Mouse (Mus musculus): ENCODE measurements at regions not wholly inside any gene's neighbourhood (a gene's known extent, or its start where the extent isn't known, plus 50 kb on each side); places are given as distances from the start of the nearest gene placed in this dataset.

DNA sequence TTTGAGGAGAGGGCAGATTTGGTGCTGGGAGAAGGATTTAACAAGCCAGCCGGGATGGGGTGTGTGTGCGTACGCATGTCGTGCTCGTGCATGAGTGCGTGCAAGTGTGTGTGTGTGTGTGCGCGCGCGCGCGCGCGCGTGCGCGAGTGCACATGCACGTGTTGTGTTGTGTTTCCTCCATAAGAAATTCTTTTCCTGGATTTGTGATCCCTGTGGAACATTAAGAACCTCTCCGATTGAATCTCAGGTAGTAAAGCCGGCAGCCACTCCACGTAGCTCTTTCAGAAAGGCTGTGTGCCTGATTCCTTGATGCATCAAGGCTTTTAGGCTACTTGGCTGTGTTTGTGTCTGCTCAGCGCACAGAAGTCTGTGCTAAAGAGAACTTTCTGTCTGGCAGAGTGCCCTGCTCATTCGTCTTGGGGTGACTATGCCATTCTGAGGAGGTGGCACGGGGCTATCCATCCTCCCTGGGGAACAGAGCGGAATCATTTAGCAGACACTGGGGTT is 62.7 kb upstream of the Sox4 start:
- DNase-seq, result peak; percentile 38

DNA sequence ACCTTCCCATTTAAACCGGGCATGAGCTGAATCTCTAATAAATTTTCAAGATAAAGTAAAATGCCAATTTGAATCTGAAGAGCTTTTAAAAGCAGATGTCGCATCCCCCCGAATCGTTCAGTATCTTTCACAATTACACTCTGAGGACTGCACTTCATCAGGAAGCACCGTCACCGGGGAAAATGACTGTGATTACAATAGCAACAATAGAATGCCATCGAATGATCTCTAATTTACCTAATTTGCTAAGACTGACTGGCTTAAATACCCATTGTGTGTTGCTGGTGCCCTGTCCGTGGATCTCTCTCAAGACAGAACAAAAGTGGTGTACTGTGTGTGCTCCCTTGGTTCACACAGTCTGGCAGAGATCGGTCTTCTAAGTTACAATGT is 62.1 kb upstream of the Sox4 start:
- peak; percentile 9 for DNase-seq

DNA sequence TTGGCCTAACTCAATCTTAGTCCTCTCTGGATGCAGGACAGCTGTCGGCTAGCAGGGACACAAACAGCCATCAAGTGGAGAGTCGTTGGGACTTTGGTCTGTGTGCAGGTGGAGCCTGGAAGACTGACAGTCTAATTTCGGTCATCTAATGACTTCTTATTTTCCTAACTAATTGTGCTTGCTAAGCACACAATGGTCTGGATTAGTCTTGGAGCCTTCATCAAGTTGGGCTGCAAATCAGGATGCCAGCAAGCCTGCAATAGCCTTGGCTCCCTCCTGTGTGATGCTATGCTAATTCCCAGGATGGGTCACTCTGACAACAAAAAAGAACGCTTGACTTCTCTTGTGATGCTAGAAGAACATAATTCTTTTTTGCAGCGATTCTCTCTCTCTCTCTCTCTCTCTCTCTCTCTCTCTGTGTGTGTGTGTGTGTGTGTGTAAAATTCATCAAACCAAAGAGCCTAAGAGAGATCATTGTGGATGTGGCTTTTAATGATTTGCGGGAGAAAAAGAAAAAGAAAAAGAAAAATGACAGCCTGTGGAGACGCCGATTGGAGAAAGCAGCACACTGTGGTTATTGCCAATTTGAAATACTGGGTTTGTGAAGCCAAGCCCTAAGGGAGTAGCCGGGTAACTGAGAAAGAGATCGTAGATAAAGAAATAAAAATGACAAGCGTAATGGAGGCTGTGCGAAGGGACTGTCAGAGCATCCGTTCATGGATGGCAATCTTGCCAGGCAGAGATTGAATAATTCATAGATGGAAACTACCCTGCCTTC is 61.5 kb upstream of the Sox4 start:
- DNase-seq, result peak; percentile 22

DNA sequence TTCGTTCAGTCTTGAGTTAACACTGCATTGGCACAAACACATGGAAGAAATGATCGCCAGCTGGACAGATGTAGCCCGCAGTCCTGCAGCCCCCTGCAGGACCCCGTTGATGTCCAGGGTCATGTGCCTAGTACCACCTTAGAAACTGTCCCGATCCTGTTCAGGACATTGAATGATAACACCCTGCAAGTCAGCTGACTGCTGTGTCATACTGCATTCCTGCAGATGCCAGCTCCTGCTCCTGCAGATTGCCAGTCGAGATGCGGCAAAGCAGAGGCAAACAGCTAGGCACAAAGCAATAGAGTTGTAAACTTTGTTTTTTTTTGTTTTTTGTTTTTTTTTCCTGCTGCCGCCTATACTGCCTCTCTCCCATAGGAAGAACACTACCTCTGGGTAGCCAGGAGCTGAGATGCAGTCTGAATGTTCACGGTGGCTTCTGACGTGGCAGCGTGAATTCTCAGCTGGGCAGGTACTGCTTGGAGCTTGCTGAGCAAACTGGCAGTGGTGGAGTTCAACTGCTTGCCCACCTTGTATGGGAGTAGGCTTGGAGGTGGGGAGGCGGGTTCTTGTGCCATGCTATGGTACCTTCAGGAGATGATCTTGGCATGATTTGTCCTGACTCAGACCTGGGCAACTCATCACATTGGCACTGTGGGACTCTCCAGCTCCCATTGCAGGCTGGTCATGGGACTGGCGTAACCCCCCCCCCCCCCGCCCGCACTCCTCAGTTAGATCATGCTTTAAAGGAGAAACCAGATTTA is 60.7 kb upstream of the Sox4 start:
- peak; percentile 23 for DNase-seq

DNA sequence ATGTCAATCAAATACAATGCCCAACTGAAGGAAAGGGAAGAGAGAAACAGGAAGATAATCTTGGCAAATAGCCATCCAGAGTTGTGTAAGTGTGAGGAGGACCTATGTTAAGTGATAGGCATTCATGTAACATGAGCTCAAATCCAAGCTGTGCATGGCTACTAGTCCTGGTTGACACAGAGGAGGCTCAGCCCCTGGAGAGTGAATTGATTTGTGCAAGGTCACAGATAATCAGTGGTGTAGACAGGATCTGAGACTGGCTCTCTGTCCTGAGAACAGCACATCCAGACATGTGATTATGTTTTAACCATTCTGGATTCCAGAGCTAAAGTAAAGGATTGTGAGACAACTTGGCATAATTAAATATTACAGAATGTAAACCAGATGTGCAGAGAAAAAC is 53.0 kb upstream of the Sox4 start:
- no peak for DNase-seq
